In genomic region chr2:118913551-118914276, GRCm38 (mm10) we compare ENCODE assay signal across 7 mouse cellular contexts. TPM values are rescaled to one million over a fixed set of nuclear protein-coding genes. Genes with fewer than 3 reads are reported as not detected.
DNase-seq lines count a peak whose midpoint lies in the region; ATAC-seq and TF ChIP-seq lines count a peak whose summit lies in the region.

No protein-coding gene starts in this region.

- H3K4me1 ChIP-seq in heart, postnatal 0 days (ENCODE audit: control insufficient read depth, insufficient read depth) = peaks cover 12% of the 10 kb centered on the region
- H3K4me1 ChIP-seq in liver, postnatal 0 days (ENCODE audit: insufficient read depth) = peaks cover 29% of the 10 kb centered on the region

- intact Hi-C loops in left cerebral cortex, postnatal 4 days (cut with DNase I) = no loop called here

- 42% methylated on average over 11 of the region's 11 CpGs for WGBS in heart, postnatal 0 days
- WGBS in liver, postnatal 0 days (ENCODE audit: insufficient replicate concordance) = 60% methylated on average over 11 of the region's 11 CpGs

- peak; percentile 54; the same call in 1 of the 2 replicates for ATAC-seq in heart, postnatal 0 days (ENCODE audit: insufficient read depth, low read depth)
- ATAC-seq in liver, postnatal 0 days = peak; percentile 90
- no peak for ATAC-seq in erythroblast, adult 5-6 weeks (replicated peaks; ENCODE audit: low FRiP score, poor library complexity, severe bottlenecking)

- no peak for TF ChIP-seq EP300 in heart, postnatal 0 days (IDR thresholded peaks at IDR 0.05; ENCODE audit: low read depth)
- TF ChIP-seq EP300 in liver, postnatal 0 days (IDR thresholded peaks at IDR 0.05; ENCODE audit: low read depth) = no peak

- peak overlapping the region; percentile 7 for H3K4me2 ChIP-seq in heart, postnatal 0 days (ENCODE audit: low read depth, low read length)
- peak overlapping the region; percentile 51 for H3K4me2 ChIP-seq in liver, postnatal 0 days (ENCODE audit: low read depth, low read length)

- no peaks in the 10 kb centered on the region for H3K9me3 ChIP-seq in heart, postnatal 0 days (replicated peaks; ENCODE audit: control insufficient read depth, low read length)
- H3K9me3 ChIP-seq in liver, postnatal 0 days (ENCODE audit: low read length) = no peaks in the 10 kb centered on the region

- TF ChIP-seq CTCF in heart, postnatal 0 days (IDR thresholded peaks at IDR 0.05; ENCODE audit: low read depth) = no peak
- no peak for TF ChIP-seq CTCF in liver, postnatal 0 days (IDR thresholded peaks at IDR 0.05; ENCODE audit: low read depth)

- H3K9ac ChIP-seq in heart, postnatal 0 days (replicated peaks; ENCODE audit: low read depth, low read length) = no peak overlapping the region
- peak overlapping the region; percentile 46 for H3K9ac ChIP-seq in liver, postnatal 0 days (replicated peaks)

- no peak overlapping the region for H3K27ac ChIP-seq in heart, postnatal 0 days (ENCODE audit: low read depth)
- H3K27ac ChIP-seq in liver, postnatal 0 days (ENCODE audit: low read depth) = peak overlapping the region; percentile 55; the same call in 1 of the 2 replicates

- no peaks in the 10 kb centered on the region for H3K27me3 ChIP-seq in heart, postnatal 0 days (ENCODE audit: control insufficient read depth, insufficient read depth, low read length)
- H3K27me3 ChIP-seq in liver, postnatal 0 days (ENCODE audit: insufficient read depth, low read length) = no peaks in the 10 kb centered on the region

- H3K36me3 ChIP-seq in heart, postnatal 0 days (replicated peaks; ENCODE audit: control insufficient read depth, insufficient read depth, low read length) = peaks cover 15% of the 10 kb centered on the region; the same call in 1 of the 2 replicates
- H3K36me3 ChIP-seq in liver, postnatal 0 days (replicated peaks; ENCODE audit: insufficient read depth, low read length) = peaks cover 10% of the 10 kb centered on the region; the same call in 1 of the 2 replicates

- peak; percentile 68 for DNase-seq in left cerebral cortex, postnatal 4 days
- DNase-seq in left cerebral cortex, adult 18-20 months (ENCODE audit: low spot score in 2 of 2) = no peak
- peak; percentile 81 for DNase-seq in cerebellum, adult 9-11 months
- no peak for DNase-seq in heart, postnatal 0 days (ENCODE audit: low spot score)
- peak; percentile 71 for DNase-seq in liver, postnatal 0 days
- DNase-seq in ovary, adult 18-20 months (ENCODE audit: low spot score) = no peak

- H3K4me3 ChIP-seq in heart, postnatal 0 days (ENCODE audit: low read depth, low read length) = no peak overlapping the region
- no peak overlapping the region for H3K4me3 ChIP-seq in liver, postnatal 0 days (ENCODE audit: low read depth, low read length)

RNA-seq across cellular contexts. Expression of gene Chst14, which starts 12.6 kb away (rescaled TPM):
- 1 to 10 TPM; 4.0 to 4.3 TPM for total RNA-seq in left cerebral cortex, postnatal 4 days (2021)
- total RNA-seq in left cerebral cortex, adult 18-20 months (2021) = 1 to 10 TPM; 1.8 to 2.9 TPM
- total RNA-seq in heart, postnatal 0 days (2014; rRNA removed; ENCODE audit: low replicate concordance) = 10.8 and 15.3 TPM in 2 replicates
- polyA plus RNA-seq in heart, postnatal 0 days (2015; fragmentation: Nextera tagmentation; extraction: Ambion mirVana) = 12.8 and 14.3 TPM in 2 replicates
- 4.0 and 4.5 TPM in 2 replicates for polyA plus RNA-seq in liver, postnatal 0 days (2015; fragmentation: Nextera tagmentation; extraction: Ambion mirVana)
- total RNA-seq in erythroblast, adult 5-6 weeks (2015; ENCODE audit: low replicate concordance) = 1.5 and 2.7 TPM in 2 replicates
- total RNA-seq in erythroblast, adult 5-6 weeks (2017; ENCODE audit: low replicate concordance) = 0.43 TPM in 1 of 2 replicates, not detected in the other

RNA-seq across cellular contexts. Expression of gene Bahd1, which starts 13.5 kb away (rescaled TPM):
- 10 to 100 TPM; 32.3 to 35.6 TPM for total RNA-seq in left cerebral cortex, postnatal 4 days (2021)
- total RNA-seq in left cerebral cortex, adult 18-20 months (2021) = 10 to 100 TPM; 53.2 to 61.6 TPM
- 9.4 and 11.7 TPM in 2 replicates for total RNA-seq in heart, postnatal 0 days (2014; rRNA removed; ENCODE audit: low replicate concordance)
- polyA plus RNA-seq in heart, postnatal 0 days (2015; fragmentation: Nextera tagmentation; extraction: Ambion mirVana) = 1.6 and 1.9 TPM in 2 replicates
- 2.4 and 2.5 TPM in 2 replicates for polyA plus RNA-seq in liver, postnatal 0 days (2015; fragmentation: Nextera tagmentation; extraction: Ambion mirVana)
- 1.3 and 2.3 TPM in 2 replicates for total RNA-seq in erythroblast, adult 5-6 weeks (2015; ENCODE audit: low replicate concordance)
- 3.2 and 4.3 TPM in 2 replicates for total RNA-seq in erythroblast, adult 5-6 weeks (2017; ENCODE audit: low replicate concordance)

RNA-seq across cellular contexts. Expression of gene Ivd, which starts 52.0 kb away (rescaled TPM):
- 10 to 100 TPM; 50.7 to 57.6 TPM for total RNA-seq in left cerebral cortex, postnatal 4 days (2021)
- total RNA-seq in left cerebral cortex, adult 18-20 months (2021) = 10 to 100 TPM; 63.1 to 68.5 TPM
- total RNA-seq in heart, postnatal 0 days (2014; rRNA removed; ENCODE audit: low replicate concordance) = 154 and 163 TPM in 2 replicates
- 84.2 and 92.2 TPM in 2 replicates for polyA plus RNA-seq in heart, postnatal 0 days (2015; fragmentation: Nextera tagmentation; extraction: Ambion mirVana)
- polyA plus RNA-seq in liver, postnatal 0 days (2015; fragmentation: Nextera tagmentation; extraction: Ambion mirVana) = 47.0 and 50.4 TPM in 2 replicates
- 1.9 and 8.1 TPM in 2 replicates for total RNA-seq in erythroblast, adult 5-6 weeks (2015; ENCODE audit: low replicate concordance)
- total RNA-seq in erythroblast, adult 5-6 weeks (2017; ENCODE audit: low replicate concordance) = 4.2 and 4.8 TPM in 2 replicates

Comparison
In these comparisons a context has a peak if more than half of its experiments do, and no peak if none do; other contexts are left out.
1. DNase-seq: peak in left cerebral cortex, postnatal 4 days (single experiment), cerebellum, adult 9-11 months (single experiment) and liver, postnatal 0 days (single experiment); none in left cerebral cortex, adult 18-20 months (0 of 2), heart, postnatal 0 days (single experiment) and ovary, adult 18-20 months (single experiment).
2. RNA of gene Ivd, which starts 52.0 kb away (total RNA-seq): 154 to 163 TPM in heart, postnatal 0 days, 63.1 to 68.5 TPM in left cerebral cortex, adult 18-20 months and 50.7 to 57.6 TPM in left cerebral cortex, postnatal 4 days; 1.9 to 8.1 TPM in erythroblast, adult 5-6 weeks; every median in the first group is over 4 times any median in the second.